Mouse (Mus musculus) T-helper 17 cell (primary cell): Measurements from ENCODE around the gene Olfr678.
"Not testable (repeated sequence)": the region's sequence is repeated elsewhere in the genome, so short reads cannot be mapped to it uniquely, and the experiment has no call there.

Experiments
- in situ Hi-C, 2 experiments: fragments of 300-600 bp; cut with MboI, MseI; formaldehyde crosslinking; loops; 1 replicate in 1 of 2; 2 replicates in 1 of 2; pipeline ENCODE4 v1.15.1; 2025; ENCODE audit warnings: high pct_unique_total_duplicates in 2 of 2

The Olfr678 gene

DNA sequence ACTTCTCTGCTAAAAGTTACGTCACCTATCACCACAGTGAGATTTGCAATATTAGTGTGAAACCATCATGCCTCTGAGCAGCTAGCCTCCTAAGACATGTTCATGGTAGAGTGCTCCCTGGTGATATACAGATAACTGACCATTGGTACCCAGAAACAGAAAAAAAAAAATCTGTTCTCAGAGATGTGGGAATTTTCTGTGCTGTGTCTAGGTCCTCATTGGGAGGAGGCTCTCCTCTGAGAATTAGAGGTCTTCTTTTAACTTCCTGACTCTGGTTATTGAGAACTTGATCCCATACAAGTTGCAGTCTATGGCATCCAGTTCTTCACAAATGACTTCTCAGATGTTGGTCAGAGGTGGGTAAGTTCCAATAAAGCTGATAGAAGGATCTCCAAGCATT lies at the start of gene Olfr678:
Olfr678 (plus strand) TSS at position 301 of the 400 bp plus-strand sequence.
- in situ Hi-C loops, result no loop called here

- in situ Hi-C loops, result no loop called here
Measured at GRCm38 (mm10) chr7:105022530-105022929, 41.7 kb upstream of the Olfr678 start.

- in situ Hi-C loops, result no loop called here
Measured at GRCm38 (mm10) chr7:105028360-105028759, 35.9 kb upstream of the Olfr678 start, which contains the start of gene Olfr675. TSS of gene Olfr675 (minus strand) at chr7:105028460.

DNA sequence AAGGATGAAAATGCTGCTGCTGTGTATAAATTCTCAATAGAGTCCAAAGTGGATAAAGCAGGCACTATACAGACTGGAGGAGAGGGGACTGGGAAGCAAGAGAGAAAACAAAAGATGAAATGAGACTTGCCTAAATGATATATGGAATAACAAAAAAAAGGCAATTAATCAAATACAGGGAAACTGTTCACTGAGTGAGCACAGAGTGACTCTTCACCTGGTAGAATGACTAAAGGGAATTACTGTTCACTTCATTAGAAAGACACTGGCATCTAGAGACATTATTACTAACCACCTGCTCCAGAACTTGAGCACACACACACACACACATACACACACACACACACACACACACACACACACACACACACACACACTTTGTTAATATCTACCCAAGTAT lies 31.9 kb upstream of the Olfr678 start, which contains the start of gene Olfr676:
Olfr676 (plus strand) TSS at position 301 of the 400 bp plus-strand sequence.
- in situ Hi-C loops, result no loop called here

DNA sequence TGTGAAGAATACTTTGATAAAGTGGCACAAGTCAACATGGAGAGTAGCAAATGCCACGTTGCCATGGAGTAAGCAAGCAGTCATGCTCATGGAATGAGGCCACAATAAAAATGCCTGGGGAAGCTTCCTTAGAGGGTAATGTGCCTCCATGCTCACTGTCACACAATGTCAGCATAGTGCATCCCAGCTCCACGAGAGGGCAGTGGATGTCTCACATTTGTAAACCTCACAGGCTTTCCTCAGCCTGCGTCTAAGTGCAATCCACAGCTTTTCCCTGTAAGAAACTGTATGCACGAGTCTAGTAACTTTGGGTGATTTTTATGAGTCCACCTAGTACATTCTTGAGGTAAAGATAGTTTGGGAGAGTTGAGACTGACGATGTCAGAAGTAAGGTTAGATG lies 30.4 kb upstream of the Olfr678 start:
- in situ Hi-C loops, result not testable (repeated sequence)

GRCm38 (mm10) chr7:105058951-105059350 lies 5.3 kb upstream of the Olfr678 start:
- in situ Hi-C loops, result no loop called here

DNA sequence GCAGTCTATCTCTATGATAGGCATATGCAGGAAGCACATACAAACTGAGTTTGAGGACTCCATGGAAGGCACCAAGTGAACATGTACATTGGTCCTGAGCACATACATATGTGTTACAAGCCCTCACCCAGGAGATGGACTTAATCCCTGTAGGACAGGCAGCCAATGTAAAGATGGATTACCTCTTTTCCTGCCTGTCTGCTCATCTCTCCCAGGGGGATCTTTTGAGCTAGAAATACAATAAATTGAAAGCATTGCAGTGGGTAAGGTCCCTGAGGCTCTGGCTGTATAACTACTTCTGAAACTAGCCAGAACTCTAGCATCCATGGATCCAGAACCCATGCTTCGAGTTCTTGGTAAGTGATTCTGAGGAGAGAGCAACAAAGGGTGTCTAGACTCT lies 16.6 kb downstream of the Olfr678 start, which contains the start of gene Olfr679:
Olfr679 (plus strand) TSS at position 301 of the 400 bp plus-strand sequence.
- in situ Hi-C loops, result no loop called here

DNA sequence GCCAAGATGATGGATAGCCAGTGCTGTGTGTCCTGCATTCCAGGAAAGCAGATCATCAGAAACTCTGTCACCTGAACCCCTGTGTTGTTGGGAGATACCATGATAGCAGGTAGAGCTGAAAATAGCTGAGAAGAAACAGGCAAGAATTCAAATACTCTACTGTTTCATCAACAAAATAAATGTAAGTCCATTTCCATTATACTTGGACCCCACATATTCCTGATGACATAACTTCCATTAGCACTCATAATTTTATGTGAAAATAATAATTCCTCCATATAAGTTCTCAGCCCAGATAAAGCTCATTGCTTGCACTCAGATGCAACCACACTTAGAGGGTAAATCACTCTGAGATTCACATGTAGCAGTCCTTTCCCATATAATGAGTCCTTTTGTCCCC lies 28.4 kb downstream of the Olfr678 start, which contains the start of gene Olfr680-ps1:
Olfr680-ps1 (minus strand) TSS at position 101 of the 400 bp plus-strand sequence.
- in situ Hi-C loops, result not testable (repeated sequence)

GRCm38 (mm10) chr7:105116536-105116935 lies 52.3 kb downstream of the Olfr678 start, which contains the start of gene Olfr681:
TSS of gene Olfr681 (plus strand) at chr7:105116836.
- in situ Hi-C loops, result no loop called here
